Mouse (Mus musculus) stomach, embryonic 16.5 days (tissue): Measurements from ENCODE around the gene Lpar3. TPM values are rescaled to one million over a fixed set of nuclear protein-coding genes. Genes with fewer than 3 reads are reported as not detected.

ENCODE experiments used
- ATAC-seq: fragments of 200-750 bp; cut with Nextera tagmentation; 2 replicates; pipeline ENCODE4 v1.8.0; 2017; ENCODE audit warnings: moderate number of reproducible peaks, moderate TSS enrichment; ENCODE audit not compliant: insufficient read depth, low FRiP score
- H3K27ac ChIP-seq: fragments of 300-500 bp; sonication (generic); 2 replicates; pipeline ENCODE4 v1.5.1; 2014; ENCODE audit warnings: low read length
- H3K27me3 ChIP-seq: fragments of 300-500 bp; sonication (generic); 2 replicates; pipeline ENCODE4 v1.6.1; 2014; ENCODE audit warnings: low read length, control low read depth, mixed read lengths; ENCODE audit not compliant: control insufficient read depth, insufficient read depth
- H3K36me3 ChIP-seq: fragments of 300-500 bp; sonication (generic); 2 replicates; pipeline ENCODE4 v1.6.1; 2014; ENCODE audit warnings: low read length; ENCODE audit not compliant: control insufficient read depth, insufficient read depth
- H3K4me1 ChIP-seq: fragments of 300-500 bp; sonication (generic); 2 replicates; pipeline ENCODE4 v1.6.1; 2014; ENCODE audit warnings: low read length, control low read depth, mixed read lengths; ENCODE audit not compliant: control insufficient read depth, insufficient read depth
- H3K4me2 ChIP-seq: fragments of 300-500 bp; sonication (generic); 2 replicates; pipeline ENCODE4 v1.6.1; 2014; ENCODE audit warnings: low read depth, low read length, mixed read lengths
- H3K4me3 ChIP-seq: fragments of 300-500 bp; sonication (generic); replicated peaks from 2 replicates; pipeline ENCODE4 v1.5.1; 2014; ENCODE audit warnings: mild to moderate bottlenecking, low read length
- H3K9ac ChIP-seq: fragments of 300-500 bp; sonication (generic); 2 replicates; pipeline ENCODE4 v1.6.1; 2014; ENCODE audit warnings: low read length
- H3K9me3 ChIP-seq: fragments of 300-500 bp; sonication (generic); replicated peaks from 2 replicates; pipeline ENCODE4 v1.6.1; 2016; ENCODE audit warnings: low read length, control low read depth; ENCODE audit not compliant: control insufficient read depth
- WGBS: fragments of 180-500 bp; shearing (Covaris S2); extraction: QIAGEN DNeasy Blood & Tissue Kit; methylation state at CpG from one replicate; pipeline ENCODE4 v1.1.7; 2014; 5-methylcytosine and 5-hydroxymethylcytosine counted together
- polyA plus RNA-seq: library from polyadenylated mRNA; unstranded; fragments of >200 nt; fragmentation: Nextera tagmentation; extraction: Ambion mirVana; gene quantifications from 2 replicates; pipeline ENCODE4 v1.2.1, GENCODE M21; 2015

The Lpar3 gene
- polyA plus RNA-seq, 1 experiment from 2014 or later, result 1.3 TPM

- Histone ChIP-seq H3K4me2 (no peak overlapping the region), H3K27ac (no peak overlapping the region), H3K4me3 (no peak overlapping the region), H3K9ac (no peak overlapping the region), H3K4me1 (no peaks in the 10 kb centered on the region), H3K27me3 (no peaks in the 10 kb centered on the region), H3K36me3 (no peaks in the 10 kb centered on the region), H3K9me3 (no peaks in the 10 kb centered on the region)
- ATAC-seq, result no peak
- 62% methylated on average over 13 of the region's 13 CpGs for WGBS
Observed at GRCm38 (mm10) chr3:146278195-146279140, 57.7 kb downstream of the Lpar3 start.

- peak; percentile 56; the same call in 1 of the 2 replicates for ATAC-seq
Observed at GRCm38 (mm10) chr3:146283732-146284361, 63.1 kb downstream of the Lpar3 start.

GRCm38 (mm10) chr3:146286118-146286517 is 65.4 kb downstream of the Lpar3 start:
- ATAC-seq, result no peak
- H3K4me3 ChIP-seq, result no peak overlapping the region
- H3K27ac ChIP-seq, result no peak overlapping the region
- no peaks in the 10 kb centered on the region for H3K36me3 ChIP-seq
- H3K27me3 ChIP-seq, result no peaks in the 10 kb centered on the region
- H3K9ac ChIP-seq, result no peak overlapping the region
- no peaks in the 10 kb centered on the region for H3K9me3 ChIP-seq
- 61% methylated on average over 4 of the region's 4 CpGs for WGBS
- H3K4me2 ChIP-seq, result no peak overlapping the region
- no peaks in the 10 kb centered on the region for H3K4me1 ChIP-seq

More at GRCm38 (mm10) chr3:146283732-146284361, 63.1 kb downstream of the Lpar3 start:
- Histone ChIP-seq H3K9ac (no peak overlapping the region), H3K27me3 (no peaks in the 10 kb centered on the region), H3K27ac (no peak overlapping the region), H3K9me3 (no peaks in the 10 kb centered on the region), H3K4me2 (no peak overlapping the region), H3K4me3 (no peak overlapping the region), H3K4me1 (no peaks in the 10 kb centered on the region), H3K36me3 (no peaks in the 10 kb centered on the region)
- WGBS, result 41% methylated on average over 3 of the region's 3 CpGs

- WGBS, result 50% methylated on average over 3 of the region's 3 CpGs
- no peak for ATAC-seq
- no peak overlapping the region for H3K4me2 ChIP-seq
Observed at GRCm38 (mm10) chr3:146291928-146292327, 71.2 kb downstream of the Lpar3 start.

GRCm38 (mm10) chr3:146292515-146292914 is 71.8 kb downstream of the Lpar3 start:
- no peaks in the 10 kb centered on the region for H3K27me3 ChIP-seq
- no peak overlapping the region for H3K4me2 ChIP-seq
- 57% methylated on average over 5 of the region's 5 CpGs for WGBS
- no peaks in the 10 kb centered on the region for H3K9me3 ChIP-seq
- H3K27ac ChIP-seq, result no peak overlapping the region
- ATAC-seq, result no peak
- no peaks in the 10 kb centered on the region for H3K36me3 ChIP-seq
- H3K4me3 ChIP-seq, result no peak overlapping the region
- no peak overlapping the region for H3K9ac ChIP-seq
- no peaks in the 10 kb centered on the region for H3K4me1 ChIP-seq

More at GRCm38 (mm10) chr3:146291928-146292327, 71.2 kb downstream of the Lpar3 start:
- Histone ChIP-seq H3K27me3 (no peaks in the 10 kb centered on the region), H3K4me3 (no peak overlapping the region), H3K27ac (no peak overlapping the region), H3K4me1 (no peaks in the 10 kb centered on the region), H3K9me3 (no peaks in the 10 kb centered on the region), H3K36me3 (no peaks in the 10 kb centered on the region), H3K9ac (no peak overlapping the region)

- no peaks in the 10 kb centered on the region for H3K36me3 ChIP-seq
- 73% methylated on average over 3 of the region's 3 CpGs for WGBS
- no peak overlapping the region for H3K4me2 ChIP-seq
Observed at GRCm38 (mm10) chr3:146302451-146302850, 81.7 kb downstream of the Lpar3 start.

GRCm38 (mm10) chr3:146303194-146303593 is 82.4 kb downstream of the Lpar3 start:
- H3K9ac ChIP-seq, result no peak overlapping the region
- ATAC-seq, result no peak
- 86% methylated on average over 5 of the region's 5 CpGs for WGBS
- H3K27me3 ChIP-seq, result no peaks in the 10 kb centered on the region
- H3K4me2 ChIP-seq, result no peak overlapping the region
- H3K4me1 ChIP-seq, result no peaks in the 10 kb centered on the region
- H3K9me3 ChIP-seq, result no peaks in the 10 kb centered on the region
- no peak overlapping the region for H3K4me3 ChIP-seq
- H3K36me3 ChIP-seq, result no peaks in the 10 kb centered on the region
- H3K27ac ChIP-seq, result no peak overlapping the region

More at GRCm38 (mm10) chr3:146302451-146302850, 81.7 kb downstream of the Lpar3 start:
- Histone ChIP-seq H3K4me3 (no peak overlapping the region), H3K27me3 (no peaks in the 10 kb centered on the region), H3K27ac (no peak overlapping the region), H3K4me1 (no peaks in the 10 kb centered on the region), H3K9ac (no peak overlapping the region), H3K9me3 (no peaks in the 10 kb centered on the region)
- ATAC-seq, result no peak

GRCm38 (mm10) chr3:146304556-146305405 is 84.0 kb downstream of the Lpar3 start:
- no peaks in the 10 kb centered on the region for H3K4me1 ChIP-seq
- H3K27me3 ChIP-seq, result no peaks in the 10 kb centered on the region
- H3K27ac ChIP-seq, result no peak overlapping the region
- H3K4me2 ChIP-seq, result no peak overlapping the region
- no peak overlapping the region for H3K4me3 ChIP-seq
- no peak overlapping the region for H3K9ac ChIP-seq
- WGBS, result 66% methylated on average over 21 of the region's 21 CpGs
- no peaks in the 10 kb centered on the region for H3K36me3 ChIP-seq
- no peak for ATAC-seq
- no peaks in the 10 kb centered on the region for H3K9me3 ChIP-seq
